Comparison of ENCODE assay signal across 8 mouse cellular contexts in the genomic region with DNA sequence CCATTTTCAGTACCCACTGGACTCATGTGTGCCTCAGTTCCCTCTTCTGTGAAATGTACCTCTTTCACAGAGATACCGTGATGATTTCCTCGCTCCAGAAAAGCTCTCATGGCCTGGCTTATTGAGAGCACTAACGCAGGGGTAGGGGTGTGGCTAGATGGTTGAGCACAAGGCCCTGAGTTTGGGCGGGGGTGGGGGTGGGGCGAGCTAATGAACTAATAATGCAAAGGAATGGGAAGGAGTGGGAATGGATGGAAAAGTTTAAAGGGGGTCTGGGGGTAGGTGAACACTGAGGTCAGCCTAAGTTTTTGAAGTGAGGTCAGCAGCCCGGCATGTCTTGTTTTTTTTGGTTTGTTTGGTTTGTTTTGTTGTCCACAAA.
DNase-seq lines count a peak whose midpoint lies in the region; ATAC-seq lines count a peak whose summit lies in the region.

No protein-coding gene starts in this region.

- no peak overlapping the region for H3K27ac ChIP-seq in kidney, embryonic 14.5 days (ENCODE audit: low read depth, low read length)
- H3K27ac ChIP-seq in intestine, embryonic 15.5 days, result no peak overlapping the region
- H3K27ac ChIP-seq in neural tube, embryonic 13.5 days (replicated peaks), result no peak overlapping the region

- DNase-seq in kidney, postnatal 14 days, result no peak
- peak; percentile 49 for DNase-seq in embryo, embryonic 11 days
- DNase-seq in layer of hippocampus, adult 8-10 months (ENCODE audit: low spot score in 2 of 2), result no peak
- no peak for DNase-seq in layer of hippocampus, postnatal 25 days (ENCODE audit: extremely low spot score in 1 of 2, low spot score in 1 of 2)

- H3K36me3 ChIP-seq in kidney, embryonic 14.5 days (ENCODE audit: control insufficient read depth, insufficient read depth, low read length), result no peaks in the 10 kb centered on the region
- H3K36me3 ChIP-seq in intestine, embryonic 15.5 days, result no peaks in the 10 kb centered on the region
- H3K36me3 ChIP-seq in neural tube, embryonic 13.5 days, result no peaks in the 10 kb centered on the region

- H3K4me3 ChIP-seq in kidney, embryonic 14.5 days (ENCODE audit: low read length), result peak overlapping the region; percentile 46
- peak overlapping the region; percentile 44 for H3K4me3 ChIP-seq in intestine, embryonic 15.5 days (replicated peaks)
- peak overlapping the region; percentile 53 for H3K4me3 ChIP-seq in neural tube, embryonic 13.5 days

- no peaks in the 10 kb centered on the region for H3K4me1 ChIP-seq in kidney, embryonic 14.5 days (ENCODE audit: control insufficient read depth, insufficient read depth, low read length)
- 0 out of 2 replicates have a peak, but pooled peaks cover 5% of the 10 kb centered on the region for H3K4me1 ChIP-seq in intestine, embryonic 15.5 days (replicated peaks)
- H3K4me1 ChIP-seq in neural tube, embryonic 13.5 days (replicated peaks), result peaks cover 12% of the 10 kb centered on the region

- peak; percentile 65 for ATAC-seq in kidney, embryonic 14.5 days (ENCODE audit: low FRiP score, low TSS enrichment)
- ATAC-seq in intestine, embryonic 15.5 days, result no peak
- ATAC-seq in neural tube, embryonic 13.5 days (ENCODE audit: low read depth), result peak; percentile 32; the same call in 1 of the 2 replicates
- ATAC-seq in megakaryocyte-erythroid progenitor cell, adult 5-6 weeks (replicated peaks; ENCODE audit: low FRiP score, low TSS enrichment, poor library complexity, severe bottlenecking), result no peak

- 4% methylated on average over 6 of the region's 6 CpGs for WGBS in kidney, embryonic 14.5 days
- WGBS in intestine, embryonic 15.5 days, result 15% methylated on average over 6 of the region's 6 CpGs
- WGBS in neural tube, embryonic 13.5 days, result 7% methylated on average over 6 of the region's 6 CpGs

- no peaks in the 10 kb centered on the region for H3K27me3 ChIP-seq in kidney, embryonic 14.5 days (ENCODE audit: control insufficient read depth, insufficient read depth, low read length)
- no peaks in the 10 kb centered on the region; the same call in none of the 2 replicates for H3K27me3 ChIP-seq in intestine, embryonic 15.5 days (replicated peaks)
- H3K27me3 ChIP-seq in neural tube, embryonic 13.5 days, result peaks cover 6% of the 10 kb centered on the region; the same call in 1 of the 2 replicates

- peak overlapping the region; percentile 85 for H3K4me2 ChIP-seq in kidney, embryonic 14.5 days (replicated peaks; ENCODE audit: low read depth, low read length)
- H3K4me2 ChIP-seq in intestine, embryonic 15.5 days (replicated peaks), result peak overlapping the region; percentile 91
- peak overlapping the region; percentile 89 for H3K4me2 ChIP-seq in neural tube, embryonic 13.5 days

- H3K9me3 ChIP-seq in kidney, embryonic 14.5 days (ENCODE audit: control insufficient read depth, low read length), result no peaks in the 10 kb centered on the region
- no peaks in the 10 kb centered on the region for H3K9me3 ChIP-seq in intestine, embryonic 15.5 days
- H3K9me3 ChIP-seq in neural tube, embryonic 13.5 days, result no peaks in the 10 kb centered on the region

- H3K9ac ChIP-seq in kidney, embryonic 14.5 days (ENCODE audit: low read depth, low read length), result peak overlapping the region; percentile 51
- H3K9ac ChIP-seq in intestine, embryonic 15.5 days, result 0 out of 2 replicates have a peak overlapping the region, but pooled peaks have one; percentile 28
- peak overlapping the region; percentile 71 for H3K9ac ChIP-seq in neural tube, embryonic 13.5 days

Comparison
In these comparisons a context has a peak if more than half of its experiments do, and no peak if none do; other contexts are left out.
1. ATAC-seq: peak in kidney, embryonic 14.5 days (single experiment) and neural tube, embryonic 13.5 days (single experiment); none in intestine, embryonic 15.5 days (single experiment) and megakaryocyte-erythroid progenitor cell, adult 5-6 weeks (single experiment).
2. Peak in every context shown above with its lines, with median percentiles within 50 percentile points of each other: H3K4me2 ChIP-seq, H3K4me3 ChIP-seq and H3K9ac ChIP-seq.